Mouse (Mus musculus) erythroblast, embryonic 14.5 days (primary cell): Measurements from ENCODE around the gene Fbxw11.

Source experiments
- GATA1 ChIP-seq: IDR thresholded peaks from 2 replicates; pipeline ENCODE4 v1.6.1; 2012; ENCODE audit warnings: low read length, inconsistent platforms, mixed read lengths
- TAL1 ChIP-seq: IDR thresholded peaks from 3 replicates; pipeline ENCODE4 v1.6.1; 2012; ENCODE audit warnings: low read length, inconsistent platforms, mixed read lengths

GRCm38 (mm10) chr11:32733195-32733594 is 90.7 kb downstream of the Fbxw11 start:
- TF ChIP-seq TAL1, result no peak
- TF ChIP-seq GATA1, result no peak
